Mouse (Mus musculus) embryonic fibroblast, embryonic 13.5 days (primary cell): ENCODE data around the gene Il2rb. TPM values are rescaled to one million over a fixed set of nuclear protein-coding genes. Genes with fewer than 3 reads are reported as not detected.

ENCODE experiments used
- H3K27ac ChIP-seq: 2 replicates; pipeline ENCODE4 v1.5.1; 2012; ENCODE audit warnings: low read length, control low read depth, inconsistent platforms; ENCODE audit not compliant: insufficient read depth
- H3K4me1 ChIP-seq: 2 replicates; pipeline ENCODE4 v1.6.1; 2011; ENCODE audit warnings: low read length; ENCODE audit not compliant: control insufficient read depth, insufficient read depth
- H3K4me3 ChIP-seq: 2 replicates; pipeline ENCODE4 v1.5.1; 2011; ENCODE audit warnings: mild to moderate bottlenecking, control low read depth, low read length; ENCODE audit not compliant: insufficient read depth
- CTCF ChIP-seq: IDR thresholded peaks from 2 replicates; pipeline ENCODE4 v1.5.1; 2011; ENCODE audit warnings: mild to moderate bottlenecking, control low read depth, low read length, moderate library complexity, borderline replicate concordance; ENCODE audit not compliant: insufficient read depth
- POLR2A ChIP-seq: IDR thresholded peaks from 2 replicates; pipeline ENCODE4 v1.6.1; 2011; ENCODE audit warnings: low read depth, mild to moderate bottlenecking, control low read depth, low read length, moderate library complexity
- polyA plus RNA-seq: library from polyadenylated mRNA; stranded (reverse); fragments of >200 nt; gene quantifications from 2 replicates; pipeline ENCODE4 v1.2.4, GENCODE M21; 2011; ENCODE audit warnings: low read depth; ENCODE audit not compliant: missing spikeins, insufficient read length

Il2rb gene
- polyA plus RNA-seq, 1 experiment, result not detected

GRCm38 (mm10) chr15:78475604-78476031, 19.5 kb downstream of the Il2rb start:
- H3K4me3 ChIP-seq, result no peak overlapping the region
- TF ChIP-seq CTCF (no peak), POLR2A (no peak)
- no peaks in the 10 kb centered on the region for H3K4me1 ChIP-seq
- H3K27ac ChIP-seq, result no peak overlapping the region

GRCm38 (mm10) chr15:78473442-78473841, 21.6 kb downstream of the Il2rb start:
- no peak for TF ChIP-seq CTCF
- no peak for TF ChIP-seq POLR2A

GRCm38 (mm10) chr15:78471902-78472301, 23.2 kb downstream of the Il2rb start:
- Histone ChIP-seq H3K4me3 (no peak overlapping the region), H3K27ac (no peak overlapping the region), H3K4me1 (no peaks in the 10 kb centered on the region)
- no peak for TF ChIP-seq POLR2A
- TF ChIP-seq CTCF, result no peak

More at GRCm38 (mm10) chr15:78473442-78473841, 21.6 kb downstream of the Il2rb start:
- Histone ChIP-seq H3K27ac (no peak overlapping the region), H3K4me1 (no peaks in the 10 kb centered on the region), H3K4me3 (no peak overlapping the region)

- Histone ChIP-seq H3K4me1 (no peaks in the 10 kb centered on the region), H3K27ac (no peak overlapping the region), H3K4me3 (no peak overlapping the region)
- no peak for TF ChIP-seq POLR2A
- no peak for TF ChIP-seq CTCF
These were observed 24.4 kb downstream of the Il2rb start for GRCm38 (mm10) chr15:78470495-78471276.

GRCm38 (mm10) chr15:78468379-78468937, 26.6 kb downstream of the Il2rb start, which contains the start of gene Tmprss6:
Gene Tmprss6 (minus strand): TSS chr15:78468634.
- H3K27ac ChIP-seq, result no peak within 1 kb of the TSS
- no peak within 1 kb of the TSS for H3K4me3 ChIP-seq
- H3K4me1 ChIP-seq, result no peaks in the 10 kb centered on the region
- TF ChIP-seq POLR2A (no peak), CTCF (no peak)

GRCm38 (mm10) chr15:78467570-78467969, 27.5 kb downstream of the Il2rb start:
- Histone ChIP-seq H3K27ac (no peak overlapping the region), H3K4me1 (no peaks in the 10 kb centered on the region), H3K4me3 (no peak overlapping the region)
- TF ChIP-seq CTCF (no peak), POLR2A (no peak)

GRCm38 (mm10) chr15:78466809-78467208, 28.3 kb downstream of the Il2rb start:
- no peak for TF ChIP-seq CTCF
- no peak for TF ChIP-seq POLR2A
- Histone ChIP-seq H3K4me3 (no peak overlapping the region), H3K4me1 (no peaks in the 10 kb centered on the region), H3K27ac (no peak overlapping the region)

GRCm38 (mm10) chr15:78462981-78463380, 32.1 kb downstream of the Il2rb start:
- Histone ChIP-seq H3K27ac (no peak overlapping the region), H3K4me3 (no peak overlapping the region), H3K4me1 (no peaks in the 10 kb centered on the region)
- TF ChIP-seq CTCF (no peak), POLR2A (no peak)

GRCm38 (mm10) chr15:78457193-78457592, 37.9 kb downstream of the Il2rb start:
- Histone ChIP-seq H3K27ac (no peak overlapping the region), H3K4me1 (peaks cover 3% of the 10 kb centered on the region; the same call in 1 of the 2 replicates), H3K4me3 (no peak overlapping the region)
- no peak for TF ChIP-seq POLR2A
- no peak for TF ChIP-seq CTCF

GRCm38 (mm10) chr15:78456051-78456450, 39.0 kb downstream of the Il2rb start:
- H3K27ac ChIP-seq, result no peak overlapping the region
- peaks cover 3% of the 10 kb centered on the region; the same call in 1 of the 2 replicates for H3K4me1 ChIP-seq
- H3K4me3 ChIP-seq, result no peak overlapping the region
- TF ChIP-seq CTCF (no peak), POLR2A (no peak)
